In genomic region chrX:6399193-6399592, GRCm38 (mm10) we compare ENCODE assay signal across 8 mouse cellular contexts. TPM values are rescaled to one million over a fixed set of nuclear protein-coding genes. Genes with fewer than 3 reads are reported as not detected.
DNase-seq lines count a peak whose midpoint lies in the region; ATAC-seq and TF ChIP-seq lines count a peak whose summit lies in the region.

No protein-coding gene starts in this region.

- H3K4me1 ChIP-seq in forebrain, embryonic 10.5 days: peaks cover 17% of the 10 kb centered on the region
- H3K4me1 ChIP-seq in limb, embryonic 10.5 days: peaks cover 17% of the 10 kb centered on the region
- H3K4me1 ChIP-seq in neural tube, embryonic 14.5 days (ENCODE audit: control insufficient read depth, insufficient read depth, low read length): no peaks in the 10 kb centered on the region

- TF ChIP-seq CTCF in layer of hippocampus, adult 2 months (conservative IDR thresholded peaks at IDR 0.05): no peak

- DNase-seq in layer of hippocampus, adult 2 months (ENCODE audit: low spot score in 2 of 2): no peak
- no peak for DNase-seq in layer of hippocampus, adult 9-10 months (ENCODE audit: low spot score)
- DNase-seq in forebrain, embryonic 10.5 days (ENCODE audit: extremely low spot score, low spot score): no peak
- no peak for DNase-seq in limb, embryonic 10.5 days (ENCODE audit: low spot score)
- no peak for DNase-seq in left cerebral cortex, adult 9 months (ENCODE audit: low spot score in 2 of 2)
- no peak for DNase-seq in ovary, postnatal 14 days (ENCODE audit: low spot score)
- DNase-seq in layer of hippocampus, adult 18-20 months (ENCODE audit: low spot score in 2 of 2): no peak

- WGBS in forebrain, embryonic 10.5 days: 26% methylated on average over 1 of the region's 1 CpGs
- WGBS in limb, embryonic 10.5 days: 48% methylated on average over 1 of the region's 1 CpGs
- 64% methylated on average over 1 of the region's 1 CpGs for WGBS in neural tube, embryonic 14.5 days

- H3K4me3 ChIP-seq in layer of hippocampus, adult 2 months: peak overlapping the region; percentile 70
- H3K4me3 ChIP-seq in forebrain, embryonic 10.5 days: peak overlapping the region; percentile 69
- peak overlapping the region; percentile 72 for H3K4me3 ChIP-seq in limb, embryonic 10.5 days
- H3K4me3 ChIP-seq in neural tube, embryonic 14.5 days (ENCODE audit: low read depth, low read length): peak overlapping the region; percentile 54

- H3K27ac ChIP-seq in layer of hippocampus, adult 2 months: peak overlapping the region; percentile 80; the same call in 1 of the 2 replicates
- peak overlapping the region; percentile 92 for H3K27ac ChIP-seq in forebrain, embryonic 10.5 days
- peak overlapping the region; percentile 93 for H3K27ac ChIP-seq in limb, embryonic 10.5 days
- H3K27ac ChIP-seq in neural tube, embryonic 14.5 days (ENCODE audit: low read depth, low read length): no peak overlapping the region

- H3K4me2 ChIP-seq in neural tube, embryonic 14.5 days (ENCODE audit: low read depth, low read length): peak overlapping the region; percentile 55

- H3K36me3 ChIP-seq in forebrain, embryonic 10.5 days (replicated peaks): no peaks in the 10 kb centered on the region
- no peaks in the 10 kb centered on the region for H3K36me3 ChIP-seq in limb, embryonic 10.5 days
- H3K36me3 ChIP-seq in neural tube, embryonic 14.5 days (ENCODE audit: control insufficient read depth, insufficient read depth, low read length): no peaks in the 10 kb centered on the region

- H3K9me3 ChIP-seq in forebrain, embryonic 10.5 days: no peaks in the 10 kb centered on the region
- no peaks in the 10 kb centered on the region for H3K9me3 ChIP-seq in limb, embryonic 10.5 days (replicated peaks)
- H3K9me3 ChIP-seq in neural tube, embryonic 14.5 days (ENCODE audit: control insufficient read depth, low read length): no peaks in the 10 kb centered on the region

- no peak; the same call in 1 of the 2 replicates for ATAC-seq in neural tube, embryonic 14.5 days (ENCODE audit: low read depth)

- no peak overlapping the region for H3K9ac ChIP-seq in neural tube, embryonic 14.5 days (replicated peaks; ENCODE audit: low read depth, low read length)

- H3K27me3 ChIP-seq in forebrain, embryonic 10.5 days (ENCODE audit: poor library complexity, severe bottlenecking): no peaks in the 10 kb centered on the region
- peaks cover 14% of the 10 kb centered on the region for H3K27me3 ChIP-seq in limb, embryonic 10.5 days (ENCODE audit: low read depth, poor library complexity, severe bottlenecking)
- H3K27me3 ChIP-seq in neural tube, embryonic 14.5 days (ENCODE audit: control insufficient read depth, insufficient read depth, low read length): no peaks in the 10 kb centered on the region

RNA-seq across cellular contexts. Expression of gene Shroom4, which starts 0.5 kb away (rescaled TPM):
- 1 to 10 TPM; 4.5 to 5.3 TPM for total RNA-seq in layer of hippocampus, adult 2 months (2021)
- polyA plus RNA-seq in forebrain, embryonic 10.5 days (2016; fragmentation: Nextera tagmentation; extraction: Ambion mirVana): 5.1 and 5.4 TPM in 2 replicates
- polyA plus RNA-seq in limb, embryonic 10.5 days (2016; fragmentation: Nextera tagmentation; extraction: Ambion mirVana): 9.4 and 12.8 TPM in 2 replicates
- polyA plus RNA-seq in neural tube, embryonic 14.5 days (2014; fragmentation: Nextera tagmentation; extraction: Ambion mirVana): 1.7 and 3.2 TPM in 2 replicates
- total RNA-seq in layer of hippocampus, adult 18-20 months (2021): 1 to 10 TPM; 4.5 to 4.8 TPM
